Comparison of ENCODE assay signal across 10 mouse cellular contexts in the genomic region with DNA sequence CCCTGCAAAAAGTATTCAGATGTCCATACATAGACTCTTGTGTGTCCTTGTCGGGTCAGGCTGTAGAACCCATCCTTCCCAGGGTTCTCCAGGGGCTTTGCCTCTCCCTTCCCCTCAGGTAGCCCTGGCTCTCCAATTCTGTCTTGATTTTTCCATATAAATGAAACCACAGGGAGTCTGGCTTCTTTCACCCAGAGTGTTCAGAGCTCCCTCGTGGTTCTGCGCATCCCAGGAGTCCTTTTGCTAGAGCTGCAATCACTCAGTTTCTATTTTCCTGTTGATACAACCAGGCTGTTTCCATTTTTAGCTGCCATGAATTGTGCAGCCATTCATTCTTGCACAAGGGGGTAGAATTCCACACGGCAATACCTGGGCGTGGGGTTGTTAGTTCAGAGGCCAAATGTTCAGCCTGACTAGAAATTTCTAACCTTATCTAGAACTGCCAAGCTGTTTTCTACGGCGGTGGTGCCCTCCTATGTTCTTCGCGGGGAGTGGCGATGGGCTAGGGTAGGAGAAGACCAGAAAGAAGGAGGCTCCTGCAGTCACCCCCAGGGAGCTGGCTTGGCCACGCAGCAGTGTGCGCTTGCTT. TPM values are rescaled to one million over a fixed set of nuclear protein-coding genes. Genes with fewer than 3 reads are reported as not detected.
DNase-seq lines count a peak whose midpoint lies in the region; ATAC-seq and TF ChIP-seq lines count a peak whose summit lies in the region.
"Had no signal": no experiment of that assay in that cellular context is flagged by ENCODE, and none has a peak within 500 bp of the region (broad histone marks: within the 10 kb centered on the region; RNA-seq: fewer than 3 reads in every experiment).

No protein-coding gene starts in this region.

- no peak overlapping the region for H3K4me3 ChIP-seq in heart, embryonic 12.5 days
- peak overlapping the region; percentile 26; the same call in 1 of the 2 replicates for H3K4me3 ChIP-seq in testis, adult 2 months (ENCODE audit: control insufficient read depth, low read depth, low read length)
- H3K4me3 ChIP-seq in intestine, embryonic 15.5 days (replicated peaks), result no peak overlapping the region
- no peak overlapping the region for H3K4me3 ChIP-seq in stomach, embryonic 16.5 days (replicated peaks; ENCODE audit: low read length)
- H3K4me3 ChIP-seq: forebrain, embryonic 12.5 days; kidney, embryonic 15.5 days had no signal

- peak overlapping the region; percentile 55 for H3K27ac ChIP-seq in heart, embryonic 12.5 days (ENCODE audit: poor library complexity, severe bottlenecking)
- H3K27ac ChIP-seq in testis, adult 2 months (ENCODE audit: control insufficient read depth, insufficient read depth, low read depth, low read length), result no peak overlapping the region
- peak overlapping the region; percentile 70 for H3K27ac ChIP-seq in intestine, embryonic 15.5 days
- H3K27ac ChIP-seq in stomach, embryonic 16.5 days (ENCODE audit: low read length), result peak overlapping the region; percentile 1; the same call in 1 of the 2 replicates
- H3K27ac ChIP-seq: forebrain, embryonic 12.5 days; kidney, embryonic 15.5 days had no signal

- peaks cover 10% of the 10 kb centered on the region; the same call in 1 of the 2 replicates for H3K27me3 ChIP-seq in heart, embryonic 12.5 days (replicated peaks)
- no peaks in the 10 kb centered on the region for H3K27me3 ChIP-seq in testis, adult 2 months (ENCODE audit: control insufficient read depth, insufficient read depth, low read length)
- no peaks in the 10 kb centered on the region for H3K27me3 ChIP-seq in intestine, embryonic 15.5 days (replicated peaks)
- no peaks in the 10 kb centered on the region for H3K27me3 ChIP-seq in stomach, embryonic 16.5 days (ENCODE audit: control insufficient read depth, insufficient read depth, low read length)
- H3K27me3 ChIP-seq: kidney, embryonic 15.5 days had no signal

- H3K36me3 ChIP-seq in heart, embryonic 12.5 days, result no peaks in the 10 kb centered on the region
- no peaks in the 10 kb centered on the region for H3K36me3 ChIP-seq in testis, adult 2 months (ENCODE audit: control insufficient read depth, insufficient read depth, low read length)
- no peaks in the 10 kb centered on the region for H3K36me3 ChIP-seq in intestine, embryonic 15.5 days
- no peaks in the 10 kb centered on the region for H3K36me3 ChIP-seq in stomach, embryonic 16.5 days (ENCODE audit: control insufficient read depth, insufficient read depth, low read length)
- H3K36me3 ChIP-seq: forebrain, embryonic 12.5 days; kidney, embryonic 15.5 days had no signal

- peaks cover 43% of the 10 kb centered on the region for H3K4me1 ChIP-seq in heart, embryonic 12.5 days (replicated peaks)
- peaks cover 4% of the 10 kb centered on the region for H3K4me1 ChIP-seq in testis, adult 2 months (ENCODE audit: control insufficient read depth, insufficient read depth, low read length)
- peaks cover 26% of the 10 kb centered on the region for H3K4me1 ChIP-seq in intestine, embryonic 15.5 days (replicated peaks)
- peaks cover 7% of the 10 kb centered on the region for H3K4me1 ChIP-seq in stomach, embryonic 16.5 days (ENCODE audit: control insufficient read depth, insufficient read depth, low read length)

- TF ChIP-seq CTCF in testis, adult 2 months (IDR thresholded peaks at IDR 0.05; ENCODE audit: control insufficient read depth, insufficient read depth, insufficient replicate concordance, low read depth, low read length), result no peak

- intact Hi-C loops in heart, postnatal 14 days (cut with DNase I), result no loop called here

- no peak for TF ChIP-seq POLR2A in testis, adult 2 months (IDR thresholded peaks at IDR 0.05; ENCODE audit: control insufficient read depth, low read depth, low read length)

- no peak for ATAC-seq in heart, embryonic 12.5 days (ENCODE audit: insufficient number of reproducible peaks, low FRiP score)
- ATAC-seq in intestine, embryonic 15.5 days, result peak; percentile 52
- ATAC-seq in stomach, embryonic 16.5 days (ENCODE audit: insufficient read depth, low FRiP score), result peak; percentile 9; the same call in 1 of the 2 replicates

- 27% methylated on average over 12 of the region's 12 CpGs for WGBS in heart, embryonic 12.5 days
- WGBS in intestine, embryonic 15.5 days, result 34% methylated on average over 12 of the region's 12 CpGs
- WGBS in stomach, embryonic 16.5 days, result 40% methylated on average over 12 of the region's 12 CpGs

- H3K4me2 ChIP-seq in heart, embryonic 12.5 days, result peak overlapping the region; percentile 23
- H3K4me2 ChIP-seq in intestine, embryonic 15.5 days (replicated peaks), result peak overlapping the region; percentile 36
- 0 out of 2 replicates have a peak overlapping the region, but pooled peaks have one; percentile 13 for H3K4me2 ChIP-seq in stomach, embryonic 16.5 days (ENCODE audit: low read depth, low read length)
- H3K4me2 ChIP-seq: forebrain, embryonic 12.5 days; kidney, embryonic 15.5 days had no signal

- DNase-seq in heart, postnatal 14 days, result no peak
- DNase-seq in testis, postnatal 14 days (ENCODE audit: low spot score), result no peak
- DNase-seq in adrenal gland, postnatal 4 days (ENCODE audit: low spot score in 2 of 2), result no peak
- no peak for DNase-seq in layer of hippocampus, adult 9-10 months (ENCODE audit: low spot score)

- H3K9ac ChIP-seq in heart, embryonic 12.5 days, result peak overlapping the region; percentile 16; the same call in 1 of the 2 replicates
- H3K9ac ChIP-seq in intestine, embryonic 15.5 days, result no peak overlapping the region
- peak overlapping the region; percentile 7; the same call in 1 of the 2 replicates for H3K9ac ChIP-seq in stomach, embryonic 16.5 days (ENCODE audit: low read length)
- H3K9ac ChIP-seq: forebrain, embryonic 12.5 days; kidney, embryonic 15.5 days had no signal

- H3K9me3 ChIP-seq in heart, embryonic 12.5 days (replicated peaks), result no peaks in the 10 kb centered on the region
- no peaks in the 10 kb centered on the region for H3K9me3 ChIP-seq in intestine, embryonic 15.5 days
- H3K9me3 ChIP-seq in stomach, embryonic 16.5 days (replicated peaks; ENCODE audit: control insufficient read depth, low read length), result no peaks in the 10 kb centered on the region
- H3K9me3 ChIP-seq: forebrain, embryonic 12.5 days; kidney, embryonic 15.5 days had no signal

RNA-seq across cellular contexts. Expression of gene Slc6a6, which starts 5.3 kb away (rescaled TPM):
- polyA plus RNA-seq in heart, embryonic 12.5 days (2016; fragmentation: Nextera tagmentation; extraction: Ambion mirVana), result 79.1 and 85.8 TPM in 2 replicates
- total RNA-seq in heart, postnatal 14 days (2021), result 100 to 1,000 TPM; 117 to 145 TPM
- 108 and 114 TPM in 2 replicates for polyA plus RNA-seq in testis, adult 2 months (2012; rRNA removed)
- 78.0 and 87.9 TPM in 2 replicates for polyA plus RNA-seq in intestine, embryonic 15.5 days (2015; fragmentation: Nextera tagmentation; extraction: Ambion mirVana)
- 54.4 and 59.5 TPM in 2 replicates for polyA plus RNA-seq in stomach, embryonic 16.5 days (2015; fragmentation: Nextera tagmentation; extraction: Ambion mirVana)
- total RNA-seq in adrenal gland, postnatal 4 days (2021), result 100 to 1,000 TPM; 314 to 322 TPM
